Mouse (Mus musculus): ENCODE measurements at regions not wholly inside any gene's neighbourhood (a gene's known extent, or its start where the extent isn't known, plus 50 kb on each side); places are given as distances from the start of the nearest gene placed in this dataset.

DNA sequence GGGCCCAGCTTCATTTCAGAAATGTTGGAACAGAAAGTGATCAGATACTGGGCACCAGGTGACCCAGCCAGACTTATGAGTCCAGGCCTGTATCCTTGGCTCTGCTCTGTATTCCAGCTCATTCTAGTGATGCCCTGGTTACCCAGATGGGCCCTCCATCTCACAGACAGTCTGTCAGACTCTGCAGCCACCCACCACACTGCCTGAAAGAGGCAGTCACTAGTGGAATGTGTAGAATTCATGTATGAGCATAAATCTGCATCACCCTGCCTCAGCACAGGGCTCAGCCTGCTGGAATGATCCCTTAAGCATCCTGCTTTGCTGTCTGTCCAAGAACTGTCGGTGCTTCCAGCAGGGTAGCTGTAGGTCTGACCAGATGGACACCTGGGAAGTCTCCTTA is 51.8 kb upstream of the Nectin1 start:
- H3K4me2 ChIP-seq (replicated peaks): no peak overlapping the region
- no peaks in the 10 kb centered on the region for H3K27me3 ChIP-seq
- no peak overlapping the region for H3K9ac ChIP-seq
- no peak for ATAC-seq (ENCODE audit: low FRiP score)
- H3K4me3 ChIP-seq: no peak overlapping the region
- 61% methylated on average over 1 of the region's 1 CpGs for WGBS
- H3K27ac ChIP-seq: no peak overlapping the region
- H3K9me3 ChIP-seq (replicated peaks): no peaks in the 10 kb centered on the region
- no peaks in the 10 kb centered on the region for H3K4me1 ChIP-seq
- no peaks in the 10 kb centered on the region for H3K36me3 ChIP-seq

GRCm38 (mm10) chr9:43692538-43692937 is 51.2 kb upstream of the Nectin1 start:
- Histone ChIP-seq H3K4me1 (no peaks in the 10 kb centered on the region), H3K4me3 (no peak overlapping the region), H3K9ac (no peak overlapping the region), H3K27ac (no peak overlapping the region), H3K4me2 (replicated peaks) (no peak overlapping the region), H3K27me3 (no peaks in the 10 kb centered on the region), H3K9me3 (replicated peaks) (no peaks in the 10 kb centered on the region), H3K36me3 (no peaks in the 10 kb centered on the region)
- WGBS: 88% methylated on average over 10 of the region's 10 CpGs
- no peak for ATAC-seq (ENCODE audit: low FRiP score)
